Mouse (Mus musculus) embryo, embryonic 11 days (tissue): ENCODE data around the gene Sh2d5.

Experiments
- DNase-seq: peaks from one replicate; pipeline ENCODE4 v3.0.0-alpha.2; 2015

Sh2d5 gene

DNA sequence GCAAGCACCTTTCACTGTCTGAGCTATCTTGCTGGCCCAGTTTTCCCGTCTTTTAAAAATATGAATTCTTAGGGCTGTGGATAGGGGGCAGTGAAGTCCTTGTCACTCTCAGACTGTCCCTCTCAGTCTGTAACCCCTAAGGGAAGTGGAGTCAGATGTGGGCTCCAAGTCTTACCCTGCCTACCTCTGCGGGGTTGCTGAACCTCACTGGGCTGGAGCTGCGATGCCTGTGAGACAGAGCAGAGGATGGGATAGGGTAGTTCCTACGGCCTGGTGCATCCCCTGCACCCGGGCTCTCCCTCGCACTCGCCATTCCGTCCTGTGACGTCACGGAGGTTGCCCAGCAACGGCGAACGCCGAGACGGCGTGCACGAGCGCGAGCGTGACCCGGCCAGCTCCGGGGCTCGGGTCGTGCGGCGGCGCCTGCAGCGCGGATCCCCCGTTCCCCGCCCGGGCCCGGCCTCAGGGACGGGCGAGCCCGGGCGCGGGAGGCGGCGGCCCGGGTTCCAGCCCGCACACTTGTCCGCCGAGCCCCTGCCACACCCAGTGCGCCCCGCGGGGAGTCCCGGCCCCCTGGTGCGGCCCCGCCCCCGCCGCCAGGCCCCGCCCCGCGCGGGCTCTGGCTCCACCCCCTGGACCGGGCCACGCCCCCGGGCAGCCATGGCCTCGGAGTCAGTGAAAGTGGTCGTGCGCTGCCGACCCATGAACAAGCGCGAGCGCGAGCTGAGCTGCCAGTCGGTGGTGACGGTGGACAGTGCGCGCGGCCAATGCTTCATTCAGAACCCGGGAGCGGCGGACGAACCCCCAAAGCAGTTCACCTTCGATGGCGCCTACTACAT is 11.9 kb downstream of the Sh2d5 start:
- DNase-seq = peak; percentile 93

DNA sequence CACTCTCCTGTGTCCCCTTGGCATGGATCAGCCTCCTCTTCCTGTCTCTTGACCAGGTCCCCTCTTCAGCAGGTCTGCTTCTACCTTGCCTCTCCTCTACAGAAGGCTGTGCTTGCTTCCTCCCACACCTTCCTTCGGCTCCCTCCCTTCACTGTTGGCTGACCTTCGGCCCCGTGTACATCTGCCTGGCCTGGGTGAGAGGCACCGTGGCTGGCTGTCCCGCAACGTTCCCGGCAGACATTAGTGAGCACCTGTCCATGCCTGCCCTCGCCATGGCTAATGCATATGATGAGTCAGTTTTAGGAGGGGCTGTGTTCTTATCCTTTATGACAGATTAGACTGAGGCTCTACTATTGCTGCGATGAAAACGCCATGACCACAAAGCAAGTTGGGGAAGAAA is 17.7 kb downstream of the Sh2d5 start:
- no peak for DNase-seq

DNA sequence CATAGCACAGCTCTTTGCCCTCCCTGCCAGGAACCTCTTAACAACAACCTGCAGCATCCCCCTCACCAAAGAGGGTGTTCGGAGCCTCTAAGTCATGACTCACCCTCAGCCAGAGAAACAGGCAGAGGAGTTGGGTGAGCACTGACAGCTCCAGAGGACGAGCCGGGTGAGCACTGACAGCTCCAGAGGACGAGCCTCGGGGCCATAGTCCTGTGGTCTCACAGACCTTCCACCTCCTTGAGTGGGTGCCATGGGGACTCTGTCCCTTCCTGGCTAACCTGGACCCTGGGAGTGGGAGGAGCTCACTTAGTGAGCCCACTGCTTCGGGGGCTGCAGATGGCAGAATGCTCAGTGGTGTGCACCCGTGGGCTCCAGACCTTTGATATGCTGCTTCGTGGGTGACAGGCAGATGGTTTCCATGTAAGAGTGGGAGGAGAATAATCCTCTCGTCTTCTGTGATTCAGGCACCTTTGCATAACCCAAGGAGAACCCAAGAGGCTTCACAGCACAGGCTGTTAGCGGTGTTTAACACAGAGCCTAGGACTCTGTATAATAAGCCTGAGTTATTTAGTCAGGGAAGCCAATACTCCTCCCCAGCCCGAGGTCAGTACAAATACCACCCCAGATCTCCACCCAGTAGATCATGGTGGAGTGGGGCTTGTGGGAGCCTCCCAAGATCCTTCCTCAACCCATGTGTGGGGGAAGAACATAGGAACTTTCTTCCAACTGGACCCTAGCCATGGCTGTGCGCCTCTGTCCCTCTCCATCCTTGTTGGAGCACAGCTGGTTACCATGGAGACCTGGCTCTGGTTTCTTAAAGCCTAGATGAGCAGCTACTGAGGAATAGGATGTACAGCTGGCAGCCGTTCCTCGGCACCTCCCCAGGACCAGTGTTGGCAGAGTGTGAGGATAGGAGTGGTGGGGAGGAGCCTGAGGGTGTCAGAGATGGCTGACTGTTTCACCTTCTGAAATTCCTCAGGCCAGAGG is 22.1 kb downstream of the Sh2d5 start:
- DNase-seq = no peak

DNA sequence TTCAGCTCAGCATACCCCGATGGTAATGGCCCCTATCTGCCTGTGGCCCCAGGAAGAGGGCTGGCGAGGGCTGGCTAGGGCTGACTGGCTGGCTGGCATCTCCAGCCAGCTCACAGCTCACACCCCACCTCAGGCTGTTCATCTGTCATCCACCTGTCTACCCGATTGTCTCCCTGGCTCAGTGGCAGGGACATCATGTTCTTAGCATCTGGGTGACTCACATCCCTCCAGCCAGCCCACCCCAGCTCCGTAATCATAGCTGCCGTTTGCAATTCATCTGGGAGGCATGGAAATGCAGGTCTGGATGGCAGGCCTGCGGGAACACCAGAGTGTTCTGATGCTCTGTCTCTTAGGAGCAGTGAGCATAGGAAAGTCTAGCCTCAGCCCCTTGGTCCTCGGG is 28.1 kb downstream of the Sh2d5 start:
- DNase-seq = no peak

DNA sequence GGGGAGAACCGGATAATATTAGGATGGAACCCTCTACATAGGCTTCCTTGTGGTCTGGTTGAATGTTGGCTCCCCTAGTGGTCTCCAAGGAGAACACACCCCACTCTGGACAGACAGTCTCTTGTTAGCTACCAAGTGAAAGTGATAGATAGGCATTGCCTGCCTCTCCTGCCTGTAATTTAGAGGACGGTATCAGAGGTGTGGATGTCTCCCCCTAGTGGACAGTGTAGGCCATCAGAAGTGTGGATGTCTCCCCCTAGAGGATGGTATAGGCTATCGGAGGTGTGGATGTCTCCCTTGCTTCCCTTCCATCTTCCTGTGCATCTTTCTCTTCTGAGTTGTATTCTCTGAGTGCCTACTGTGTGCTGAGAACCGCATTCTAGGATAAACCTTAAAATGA is 32.6 kb downstream of the Sh2d5 start:
- peak; percentile 82 for DNase-seq

DNA sequence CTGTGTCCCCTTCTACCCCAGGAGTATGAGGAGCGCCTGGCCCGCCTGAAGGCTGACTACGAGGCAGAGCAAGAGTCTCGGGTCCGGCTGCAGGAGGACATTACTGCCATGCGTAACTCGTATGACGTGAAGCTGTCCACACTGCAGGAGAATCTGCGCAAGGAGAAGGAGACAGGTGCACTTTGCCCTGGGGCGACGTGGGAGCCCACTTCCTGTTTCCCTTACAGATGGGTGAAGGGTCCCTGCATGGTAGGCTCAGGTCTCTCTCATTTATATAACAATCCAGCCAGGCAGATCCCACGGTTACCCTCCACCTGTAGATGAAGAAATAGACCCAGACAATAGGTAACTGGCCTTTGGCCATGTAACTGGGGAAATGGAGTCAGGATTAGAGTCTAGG is 36.2 kb downstream of the Sh2d5 start:
- DNase-seq = no peak

DNA sequence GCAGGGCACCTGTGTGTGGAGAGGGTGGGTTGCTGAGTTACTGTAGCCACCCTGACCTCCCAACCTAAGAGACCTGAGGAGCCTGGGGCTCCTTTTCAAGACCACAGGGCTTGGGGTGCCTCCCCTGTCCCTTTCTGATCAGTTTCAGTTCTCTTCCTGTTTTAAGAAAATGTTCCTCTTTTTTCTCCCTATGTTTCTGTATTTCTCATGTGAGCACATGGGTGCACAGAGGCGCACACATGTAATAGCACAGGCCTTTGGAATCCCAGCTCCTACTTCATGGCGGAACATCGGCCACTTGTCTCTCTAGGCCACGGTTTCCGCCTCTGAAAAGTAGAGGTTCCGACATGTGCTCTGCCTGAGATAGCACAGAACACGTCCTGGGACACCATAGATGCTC is 38.5 kb downstream of the Sh2d5 start:
- DNase-seq = no peak

DNA sequence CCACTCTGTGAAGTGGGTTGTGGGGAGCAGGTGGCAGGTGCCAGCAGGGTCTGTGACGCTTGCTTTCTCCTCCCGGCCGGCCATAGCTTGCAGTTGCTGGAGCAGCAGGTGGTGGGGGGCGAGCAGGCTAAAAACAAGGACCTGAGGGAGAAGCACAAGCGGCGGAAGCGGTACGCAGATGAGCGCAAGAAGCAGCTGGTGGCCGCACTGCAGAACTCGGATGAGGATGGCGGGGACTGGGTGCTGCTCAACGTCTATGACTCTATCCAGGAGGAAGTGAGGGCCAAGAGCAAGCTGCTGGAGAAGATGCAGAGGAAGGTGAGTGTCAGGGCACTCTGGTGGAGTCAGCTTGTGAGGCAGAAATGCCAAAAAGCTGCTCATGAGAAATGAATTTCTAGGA is 41.8 kb downstream of the Sh2d5 start:
- DNase-seq = no peak

DNA sequence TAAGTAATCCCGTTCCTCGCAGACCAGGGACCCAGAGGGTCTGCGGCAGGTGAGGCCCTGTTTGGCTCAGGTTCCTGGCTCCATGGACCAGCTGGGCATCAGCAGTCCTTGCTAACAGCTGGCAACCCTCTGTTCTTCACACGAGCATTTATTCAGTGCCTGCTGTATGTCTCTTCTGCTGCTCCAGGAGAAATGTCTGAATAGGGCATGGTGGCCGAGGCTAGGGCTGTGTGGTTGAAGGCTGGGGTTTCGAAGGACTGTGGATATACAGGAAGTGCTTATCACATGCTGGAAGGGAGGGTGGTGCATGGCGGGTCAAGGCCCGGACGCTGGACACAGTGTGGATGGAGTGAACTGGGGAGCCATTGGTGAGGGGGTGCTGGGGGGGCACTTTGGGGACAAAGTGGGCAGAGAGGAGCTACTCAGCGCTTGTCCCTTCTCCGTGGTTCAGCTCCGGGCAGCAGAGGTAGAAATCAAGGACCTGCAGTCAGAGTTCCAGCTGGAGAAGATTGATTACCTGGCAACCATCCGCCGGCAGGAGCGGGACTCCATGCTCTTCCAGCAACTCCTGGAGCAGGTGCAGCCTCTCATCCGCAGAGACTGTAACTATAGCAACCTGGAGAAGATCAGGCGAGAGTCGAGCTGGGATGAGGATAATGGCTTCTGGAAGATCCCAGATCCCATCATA is 43.2 kb downstream of the Sh2d5 start:
- DNase-seq = no peak

DNA sequence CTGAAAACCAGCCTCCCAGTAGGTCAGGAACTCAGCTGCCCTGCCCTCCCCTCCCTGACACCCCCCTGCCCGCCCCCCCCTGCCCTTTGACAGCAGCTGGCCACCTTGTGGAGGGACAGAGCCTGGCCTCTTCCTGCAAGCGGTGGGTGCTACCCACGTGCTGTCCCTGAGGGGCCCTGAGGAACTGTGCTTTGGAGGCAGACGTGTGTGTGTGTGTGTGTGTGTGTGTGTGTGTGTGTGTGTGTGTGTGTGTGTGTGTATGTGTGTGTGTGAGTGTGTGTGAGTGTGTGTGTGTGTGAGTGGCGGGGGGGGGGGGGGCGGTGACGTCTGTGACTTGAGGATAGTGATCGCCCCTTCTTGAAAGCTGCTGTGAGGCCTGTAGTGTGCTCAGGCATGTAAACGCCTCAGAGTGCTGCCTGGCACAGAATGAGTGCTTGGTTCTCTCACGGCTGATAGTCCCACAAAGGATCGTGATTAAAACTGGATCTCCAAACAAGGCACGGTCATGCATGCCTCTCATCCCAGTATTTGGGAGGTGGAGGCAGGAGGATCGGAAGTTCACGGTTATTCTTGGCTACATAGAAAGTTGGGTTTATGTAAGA is 43.8 kb downstream of the Sh2d5 start:
- DNase-seq = no peak

DNA sequence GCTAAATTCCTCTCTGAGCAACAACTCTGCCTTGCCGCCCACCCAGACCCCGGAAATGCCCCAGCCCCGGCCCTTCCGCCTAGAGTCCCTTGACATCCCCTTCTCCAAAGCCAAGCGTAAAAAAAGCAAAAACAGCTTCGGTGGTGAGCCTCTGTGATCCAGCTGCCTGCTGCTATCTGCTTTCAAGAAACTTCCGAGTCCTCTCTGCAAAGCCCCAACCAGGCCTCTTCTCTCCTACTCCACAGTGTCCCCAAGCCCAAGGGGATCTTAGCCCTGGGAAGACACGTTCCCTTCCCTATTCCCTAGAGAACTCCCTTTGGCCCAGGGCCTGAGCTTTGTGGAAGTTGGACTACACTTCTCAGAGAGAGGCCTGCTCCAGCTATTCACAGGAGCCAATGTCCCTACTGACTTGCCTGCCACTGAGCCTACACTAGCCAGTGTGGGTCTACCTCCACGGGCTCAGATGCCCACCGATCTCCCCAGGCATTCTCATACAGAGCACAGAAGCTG is 51.1 kb downstream of the Sh2d5 start:
- DNase-seq = no peak

DNA sequence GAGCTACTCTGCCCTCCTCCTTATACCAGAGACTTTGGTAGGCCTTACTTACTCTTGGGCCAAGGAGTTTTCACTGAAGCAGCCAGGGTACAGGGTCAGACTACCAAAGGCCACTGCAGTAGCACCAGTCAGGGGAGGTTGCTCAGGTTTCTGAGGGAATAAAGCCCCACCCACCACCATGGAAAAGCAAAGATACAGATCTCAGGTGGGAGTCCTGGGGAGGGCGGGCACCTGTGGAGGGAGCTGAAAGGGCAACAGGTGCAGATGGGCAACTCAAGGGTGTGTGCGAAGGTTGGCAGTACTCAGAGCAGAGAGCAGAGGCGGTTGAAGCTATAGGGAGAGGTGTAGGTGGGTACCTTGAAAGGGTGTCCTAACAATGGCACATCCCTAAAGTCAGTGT is 52.8 kb downstream of the Sh2d5 start:
- no peak for DNase-seq

DNA sequence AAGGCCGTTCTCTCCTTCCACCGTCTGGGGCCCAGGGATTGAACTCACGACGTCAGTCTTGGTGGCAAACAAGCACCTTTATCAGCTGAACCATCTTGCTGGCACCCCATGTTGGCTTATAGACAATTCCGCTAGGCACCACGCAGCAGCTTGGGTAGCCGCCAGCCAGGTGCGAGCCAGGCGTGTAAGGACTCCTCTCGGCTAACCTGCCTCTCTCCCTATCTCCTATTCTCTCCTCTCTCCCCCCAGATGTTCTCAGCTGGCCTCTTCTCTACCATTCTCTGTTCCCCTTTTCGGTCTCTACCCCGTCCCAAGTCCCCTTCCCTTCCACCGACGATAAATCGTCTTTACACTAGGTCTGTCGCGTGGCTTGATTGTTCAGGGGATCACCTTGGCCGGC is 53.5 kb downstream of the Sh2d5 start:
- no peak for DNase-seq

DNA sequence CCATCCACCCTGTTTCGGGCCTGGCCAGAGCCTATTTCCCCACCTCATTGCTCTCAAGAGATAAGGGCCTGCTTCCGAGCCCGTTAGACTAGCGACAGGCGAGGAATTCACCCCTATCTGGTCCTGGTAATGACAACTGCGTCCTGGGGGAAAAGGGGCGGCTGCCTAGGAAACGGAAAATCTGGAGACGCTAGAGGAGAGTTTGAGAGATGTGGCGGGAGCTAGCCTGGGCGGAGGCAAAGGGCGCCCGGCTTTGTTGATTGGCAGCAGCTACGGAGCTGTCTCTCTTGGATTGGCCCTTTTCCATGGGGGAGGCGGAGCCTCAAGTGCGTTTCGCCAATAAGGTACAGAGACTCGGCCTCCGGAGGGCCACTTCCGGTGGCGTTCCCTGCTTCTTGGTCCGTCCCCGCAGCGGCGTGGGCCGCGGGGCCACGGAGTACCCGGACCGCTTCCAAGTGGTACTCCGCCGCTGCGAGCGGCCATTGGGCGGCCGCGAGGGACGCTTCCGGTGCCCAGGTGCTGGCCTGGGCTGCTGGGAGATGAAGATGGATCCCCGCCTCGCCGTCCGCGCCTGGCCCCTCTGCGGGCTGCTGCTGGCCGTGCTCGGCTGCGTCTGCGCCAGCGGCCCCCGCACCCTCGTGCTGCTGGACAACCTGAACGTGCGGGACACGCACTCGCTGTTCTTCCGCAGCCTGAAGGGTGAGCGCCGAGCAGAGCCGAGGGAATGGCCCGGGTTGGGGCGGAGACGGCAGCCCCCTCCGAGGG is 54.3 kb downstream of the Sh2d5 start, which contains the start of gene Ddost:
Gene Ddost (plus strand): TSS at position 391 of the 765 bp plus-strand sequence.
- DNase-seq = peak; percentile 99

DNA sequence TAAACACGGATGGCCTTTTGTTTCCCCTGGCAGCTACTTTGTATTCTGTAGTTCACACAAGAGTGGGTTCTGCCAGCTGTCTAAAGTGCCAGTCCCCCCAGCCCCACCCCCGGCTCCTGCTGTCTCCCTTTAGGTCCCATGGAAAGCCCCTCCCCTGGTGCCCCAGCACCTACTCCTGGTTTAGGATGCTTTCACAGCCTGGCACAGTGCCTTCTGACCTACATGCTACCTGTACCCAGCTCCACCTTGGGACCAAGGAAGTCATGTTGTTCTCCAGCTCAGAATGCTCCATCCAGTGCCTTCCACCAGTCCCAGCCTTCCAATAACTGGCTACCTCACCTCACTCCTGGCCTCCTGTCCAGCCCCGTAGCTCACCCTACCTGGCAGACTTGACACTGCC is 56.8 kb downstream of the Sh2d5 start:
- no peak for DNase-seq

DNA sequence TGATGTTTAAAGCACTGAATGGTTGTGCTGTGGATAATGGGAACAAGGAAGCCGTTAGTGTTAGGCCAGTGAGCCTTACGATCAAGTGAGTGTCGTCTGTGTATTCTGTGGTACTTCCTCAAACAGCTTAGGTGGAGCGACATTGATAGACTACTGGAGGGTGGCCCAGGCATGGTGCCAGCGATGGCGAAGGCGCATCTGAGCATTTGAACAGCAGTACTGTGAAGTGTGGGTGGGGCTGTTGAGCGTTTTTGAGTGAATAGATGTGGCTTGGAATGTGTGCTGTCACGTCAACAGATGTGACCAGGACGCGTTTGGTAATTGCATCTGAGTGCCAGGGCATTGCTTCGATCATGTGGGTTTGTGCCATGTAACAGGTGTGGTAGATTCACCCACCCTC is 57.5 kb downstream of the Sh2d5 start:
- DNase-seq = no peak

DNA sequence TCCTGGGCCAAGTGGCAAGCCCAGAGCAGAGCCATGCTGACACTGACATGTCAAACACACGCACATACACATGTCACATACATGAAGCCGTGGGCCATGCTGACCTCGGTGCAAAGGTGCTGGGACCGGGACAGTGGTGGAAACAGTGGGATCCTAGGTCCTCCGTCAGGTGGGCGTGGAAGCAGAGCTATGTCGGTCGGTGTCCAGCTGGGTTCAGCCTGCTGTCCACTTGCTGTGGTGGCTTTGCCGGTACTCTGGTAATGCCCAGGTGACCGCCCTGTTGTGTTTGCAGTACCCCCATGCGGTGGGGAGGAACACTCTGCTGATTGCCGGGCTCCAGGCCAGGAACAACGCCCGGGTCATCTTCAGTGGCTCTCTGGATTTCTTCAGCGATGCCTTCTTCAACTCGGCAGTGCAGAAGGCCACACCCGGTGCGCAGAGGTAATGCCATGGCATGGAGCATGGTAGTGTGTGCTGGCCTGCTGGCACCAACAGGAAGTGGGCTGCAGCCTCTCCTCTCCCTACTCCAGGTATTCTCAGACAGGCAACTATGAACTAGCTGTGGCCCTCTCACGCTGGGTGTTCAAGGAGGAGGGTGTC is 60.2 kb downstream of the Sh2d5 start:
- DNase-seq = no peak
